Mouse (Mus musculus) G1E (cell line): ENCODE data around the gene Amdhd1.

Source experiments
- CTCF ChIP-seq: IDR thresholded peaks from 2 replicates; pipeline ENCODE4 v1.5.1; 2012; ENCODE audit warnings: low read depth, low read length, inconsistent platforms, mixed read lengths
- GATA2 ChIP-seq: IDR thresholded peaks from 2 replicates; pipeline ENCODE4 v1.6.1; 2012; ENCODE audit warnings: low read depth, low read length, inconsistent platforms, borderline replicate concordance
- POLR2AphosphoS5 ChIP-seq: IDR thresholded peaks from 2 replicates; pipeline ENCODE4 v1.6.1; 2012; ENCODE audit warnings: low read depth, low read length, inconsistent platforms; ENCODE audit not compliant: insufficient replicate concordance
- TAL1 ChIP-seq: conservative IDR thresholded peaks from 2 replicates; pipeline ENCODE4 v1.6.1; 2012; ENCODE audit warnings: low read depth, low read length, inconsistent platforms, mixed read lengths

- no peak for TF ChIP-seq GATA2
- TF ChIP-seq CTCF, result no peak
- TF ChIP-seq POLR2AphosphoS5, result no peak
- TF ChIP-seq TAL1, result no peak
Measured at GRCm38 (mm10) chr10:93552596-93552995, 12.8 kb upstream of the Amdhd1 start.
